Mouse (Mus musculus): ENCODE measurements around the gene Nfkb1.

The Nfkb1 gene

GRCm38 (mm10) chr3:135585482-135585881, 105.9 kb downstream of the Nfkb1 start:
- DNase-seq (ENCODE audit: low spot score): no peak

- no peak for DNase-seq (ENCODE audit: low spot score)
Measured at GRCm38 (mm10) chr3:135582246-135582645, 109.1 kb downstream of the Nfkb1 start.

GRCm38 (mm10) chr3:135581606-135582117, 109.7 kb downstream of the Nfkb1 start:
- DNase-seq (ENCODE audit: low spot score): peak; percentile 73

- DNase-seq (ENCODE audit: low spot score): no peak
Measured at GRCm38 (mm10) chr3:135580439-135581275, 110.7 kb downstream of the Nfkb1 start.

GRCm38 (mm10) chr3:135579179-135579578, 112.2 kb downstream of the Nfkb1 start:
- DNase-seq (ENCODE audit: low spot score): no peak

- DNase-seq (ENCODE audit: low spot score): no peak
Measured at GRCm38 (mm10) chr3:135578588-135579140, 112.7 kb downstream of the Nfkb1 start.

- no peak for DNase-seq (ENCODE audit: low spot score)
Measured at GRCm38 (mm10) chr3:135575126-135575525, 116.2 kb downstream of the Nfkb1 start.

- no peak for DNase-seq (ENCODE audit: low spot score)
Measured at GRCm38 (mm10) chr3:135573051-135573450, 118.3 kb downstream of the Nfkb1 start.

- DNase-seq (ENCODE audit: low spot score): no peak
Measured at GRCm38 (mm10) chr3:135571540-135571939, 119.8 kb downstream of the Nfkb1 start.

GRCm38 (mm10) chr3:135568633-135569032, 122.7 kb downstream of the Nfkb1 start:
- no peak for DNase-seq (ENCODE audit: low spot score)

GRCm38 (mm10) chr3:135567888-135568287, 123.5 kb downstream of the Nfkb1 start:
- no peak for DNase-seq (ENCODE audit: low spot score)

GRCm38 (mm10) chr3:135565306-135565705, 126.0 kb downstream of the Nfkb1 start:
- DNase-seq (ENCODE audit: low spot score): no peak

- no peak for DNase-seq (ENCODE audit: low spot score)
Measured at GRCm38 (mm10) chr3:135564706-135565105, 126.6 kb downstream of the Nfkb1 start.

- no peak for DNase-seq (ENCODE audit: low spot score)
Measured at GRCm38 (mm10) chr3:135563163-135563689, 128.1 kb downstream of the Nfkb1 start.

GRCm38 (mm10) chr3:135562036-135562435, 129.3 kb downstream of the Nfkb1 start:
- DNase-seq (ENCODE audit: low spot score): no peak

GRCm38 (mm10) chr3:135556851-135557662, 134.3 kb downstream of the Nfkb1 start:
- DNase-seq (ENCODE audit: low spot score): no peak

- DNase-seq (ENCODE audit: low spot score): no peak
Measured at GRCm38 (mm10) chr3:135556052-135556587, 135.2 kb downstream of the Nfkb1 start.

GRCm38 (mm10) chr3:135555192-135555591, 136.2 kb downstream of the Nfkb1 start:
- no peak for DNase-seq (ENCODE audit: low spot score)

GRCm38 (mm10) chr3:135552874-135553273, 138.5 kb downstream of the Nfkb1 start:
- no peak for DNase-seq (ENCODE audit: low spot score)

- DNase-seq (ENCODE audit: low spot score): no peak
Measured at GRCm38 (mm10) chr3:135547298-135547697, 144.0 kb downstream of the Nfkb1 start.

GRCm38 (mm10) chr3:135546212-135546923, 145.0 kb downstream of the Nfkb1 start:
- DNase-seq (ENCODE audit: low spot score): no peak

All from retina, embryonic 14.5 days (tissue).